Mouse (Mus musculus) embryonic facial prominence, embryonic 14.5 days (tissue): ENCODE data around the gene Rpusd2. TPM values are rescaled to one million over a fixed set of nuclear protein-coding genes. Genes with fewer than 3 reads are reported as not detected.

ENCODE experiments used
- ATAC-seq: fragments of 200-750 bp; cut with Nextera tagmentation; 2 replicates; pipeline ENCODE4 v1.8.0; 2017; ENCODE audit warnings: low read depth, moderate number of reproducible peaks, moderate TSS enrichment
- DNase-seq: peaks from one replicate; pipeline ENCODE4 v3.0.0-alpha.2; 2015; ENCODE audit warnings: low spot score
- H3K27ac ChIP-seq: fragments of 300-500 bp; sonication (generic); replicated peaks from 2 replicates; pipeline ENCODE4 v1.5.1; 2014; ENCODE audit warnings: low read depth, mild to moderate bottlenecking, low read length, moderate library complexity
- H3K27me3 ChIP-seq: fragments of 300-500 bp; sonication (generic); replicated peaks from 2 replicates; pipeline ENCODE4 v1.6.1; 2014; ENCODE audit warnings: low read length; ENCODE audit not compliant: control insufficient read depth, insufficient read depth
- H3K36me3 ChIP-seq: fragments of 300-500 bp; sonication (generic); 2 replicates; pipeline ENCODE4 v1.6.1; 2014; ENCODE audit warnings: low read length, mixed read lengths; ENCODE audit not compliant: control insufficient read depth, insufficient read depth
- H3K4me1 ChIP-seq: fragments of 300-500 bp; sonication (generic); 2 replicates; pipeline ENCODE4 v1.6.1; 2014; ENCODE audit warnings: antibody characterized with exemption, low read length; ENCODE audit not compliant: control insufficient read depth, insufficient read depth
- H3K4me2 ChIP-seq: fragments of 300-500 bp; sonication (generic); 2 replicates; pipeline ENCODE4 v1.6.1; 2014; ENCODE audit warnings: low read depth, mild to moderate bottlenecking, low read length, moderate library complexity, mixed read lengths
- H3K4me3 ChIP-seq: fragments of 300-500 bp; sonication (generic); 2 replicates; pipeline ENCODE4 v1.5.1; 2014; ENCODE audit warnings: low read depth, mild to moderate bottlenecking, low read length
- H3K9ac ChIP-seq: fragments of 300-500 bp; sonication (generic); 2 replicates; pipeline ENCODE4 v1.6.1; 2014; ENCODE audit warnings: low read depth, mild to moderate bottlenecking, low read length, moderate library complexity, mixed read lengths
- H3K9me3 ChIP-seq: fragments of 300-500 bp; sonication (generic); 2 replicates; pipeline ENCODE4 v1.6.1; 2016; ENCODE audit warnings: low read length; ENCODE audit not compliant: control insufficient read depth
- WGBS: fragments of 180-500 bp; shearing (Covaris S2); extraction: QIAGEN DNeasy Blood & Tissue Kit; methylation state at CpG from one replicate; pipeline ENCODE4 v1.1.7; 2014; 5-methylcytosine and 5-hydroxymethylcytosine counted together
- polyA plus RNA-seq: library from polyadenylated mRNA; unstranded; fragments of >200 nt; fragmentation: Nextera tagmentation; extraction: Ambion mirVana; gene quantifications from 2 replicates; pipeline ENCODE4 v1.2.1, GENCODE M21; 2014

The Rpusd2 gene
- polyA plus RNA-seq, 1 experiment from 2014 or later: 3.6 TPM

- no peak for ATAC-seq
- H3K9ac ChIP-seq: no peak overlapping the region
- no peaks in the 10 kb centered on the region for H3K9me3 ChIP-seq
- no peak for DNase-seq
- H3K27me3 ChIP-seq: no peaks in the 10 kb centered on the region
- H3K36me3 ChIP-seq: peaks cover 41% of the 10 kb centered on the region
- H3K27ac ChIP-seq: no peak overlapping the region
- H3K4me1 ChIP-seq: peaks cover 7% of the 10 kb centered on the region
- no peak overlapping the region for H3K4me2 ChIP-seq
- no peak overlapping the region for H3K4me3 ChIP-seq
- 72% methylated on average over 9 of the region's 9 CpGs for WGBS
These were observed 9.9 kb upstream of the Rpusd2 start for GRCm38 (mm10) chr2:119024536-119025238.

GRCm38 (mm10) chr2:119025239-119025616 is 9.4 kb upstream of the Rpusd2 start:
- Histone ChIP-seq H3K4me1 (peaks cover 7% of the 10 kb centered on the region), H3K9ac (no peak overlapping the region), H3K9me3 (no peaks in the 10 kb centered on the region), H3K36me3 (peaks cover 41% of the 10 kb centered on the region), H3K27ac (no peak overlapping the region), H3K4me3 (no peak overlapping the region), H3K27me3 (no peaks in the 10 kb centered on the region), H3K4me2 (no peak overlapping the region)
- ATAC-seq (no peak), DNase-seq (no peak)
- 78% methylated on average over 4 of the region's 4 CpGs for WGBS

GRCm38 (mm10) chr2:119026951-119027350 is 7.6 kb upstream of the Rpusd2 start:
- no peaks in the 10 kb centered on the region for H3K9me3 ChIP-seq
- DNase-seq (no peak), ATAC-seq (no peak)
- 97% methylated on average over 4 of the region's 4 CpGs for WGBS
- peaks cover 29% of the 10 kb centered on the region for H3K36me3 ChIP-seq
- H3K9ac ChIP-seq: no peak overlapping the region
- H3K27me3 ChIP-seq: no peaks in the 10 kb centered on the region
- peaks cover 7% of the 10 kb centered on the region for H3K4me1 ChIP-seq
- H3K27ac ChIP-seq: no peak overlapping the region
- no peak overlapping the region for H3K4me2 ChIP-seq
- no peak overlapping the region for H3K4me3 ChIP-seq

GRCm38 (mm10) chr2:119028941-119029551 is 5.5 kb upstream of the Rpusd2 start, which contains the start of gene Ccdc32:
TSS of gene Ccdc32 (minus strand) at chr2:119029393.
- peak; percentile 97 for ATAC-seq
- Histone ChIP-seq H3K27ac (no peak within 1 kb of the TSS; the same call in 1 of the 2 replicates), H3K4me3 (peak within 1 kb of the TSS; percentile 76), H3K36me3 (peaks cover 18% of the 10 kb centered on the region), H3K9ac (peak within 1 kb of the TSS; percentile 80), H3K9me3 (no peaks in the 10 kb centered on the region), H3K4me2 (peak within 1 kb of the TSS; percentile 90), H3K4me1 (peaks cover 7% of the 10 kb centered on the region), H3K27me3 (no peaks in the 10 kb centered on the region)
- WGBS: under 1% methylated on average over 28 of the region's 28 CpGs
- peak; percentile 97 for DNase-seq

- ATAC-seq (no peak), DNase-seq (no peak)
- WGBS: 41% methylated on average over 4 of the region's 4 CpGs
- Histone ChIP-seq H3K4me3 (no peak overlapping the region), H3K4me1 (peaks cover 13% of the 10 kb centered on the region), H3K27ac (no peak overlapping the region), H3K9ac (no peak overlapping the region), H3K36me3 (peaks cover 6% of the 10 kb centered on the region; the same call in 1 of the 2 replicates), H3K9me3 (no peaks in the 10 kb centered on the region), H3K4me2 (no peak overlapping the region), H3K27me3 (no peaks in the 10 kb centered on the region)
These were observed 2.4 kb upstream of the Rpusd2 start for GRCm38 (mm10) chr2:119032191-119032590.

GRCm38 (mm10) chr2:119035397-119035745 is 781 bp downstream of the Rpusd2 start:
- WGBS: 4% methylated on average over 7 of the region's 7 CpGs
- Histone ChIP-seq H3K27ac (peak overlapping the region; percentile 77; the same call in 1 of the 2 replicates), H3K4me3 (peak overlapping the region; percentile 81), H3K4me1 (peaks cover 6% of the 10 kb centered on the region), H3K4me2 (peak overlapping the region; percentile 71), H3K36me3 (peaks cover 28% of the 10 kb centered on the region), H3K9ac (peak overlapping the region; percentile 80), H3K27me3 (no peaks in the 10 kb centered on the region), H3K9me3 (no peaks in the 10 kb centered on the region)
- DNase-seq (no peak), ATAC-seq (no peak)

- peak; percentile 26 for DNase-seq
- 43% methylated on average over 4 of the region's 4 CpGs for WGBS
- ATAC-seq: no peak
These were observed 6.3 kb downstream of the Rpusd2 start for GRCm38 (mm10) chr2:119040882-119041281.

GRCm38 (mm10) chr2:119045163-119045562 is 10.6 kb downstream of the Rpusd2 start:
- 64% methylated on average over 2 of the region's 2 CpGs for WGBS
- Histone ChIP-seq H3K36me3 (no peaks in the 10 kb centered on the region), H3K9me3 (no peaks in the 10 kb centered on the region), H3K4me1 (peaks cover 7% of the 10 kb centered on the region), H3K27me3 (no peaks in the 10 kb centered on the region), H3K9ac (no peak overlapping the region), H3K4me2 (no peak overlapping the region), H3K27ac (no peak overlapping the region), H3K4me3 (no peak overlapping the region)
- DNase-seq: no peak
- no peak for ATAC-seq

More at GRCm38 (mm10) chr2:119040882-119041281, 6.3 kb downstream of the Rpusd2 start:
- no peak overlapping the region for H3K4me2 ChIP-seq
- H3K27ac ChIP-seq: no peak overlapping the region
- no peak overlapping the region for H3K4me3 ChIP-seq
- H3K9me3 ChIP-seq: no peaks in the 10 kb centered on the region
- no peaks in the 10 kb centered on the region for H3K27me3 ChIP-seq
- no peak overlapping the region for H3K9ac ChIP-seq
- peaks cover under 1% of the 10 kb centered on the region for H3K4me1 ChIP-seq
- H3K36me3 ChIP-seq: peaks cover 28% of the 10 kb centered on the region
